Comparison of ENCODE assay signal across 23 mouse cellular contexts in the genomic region with DNA sequence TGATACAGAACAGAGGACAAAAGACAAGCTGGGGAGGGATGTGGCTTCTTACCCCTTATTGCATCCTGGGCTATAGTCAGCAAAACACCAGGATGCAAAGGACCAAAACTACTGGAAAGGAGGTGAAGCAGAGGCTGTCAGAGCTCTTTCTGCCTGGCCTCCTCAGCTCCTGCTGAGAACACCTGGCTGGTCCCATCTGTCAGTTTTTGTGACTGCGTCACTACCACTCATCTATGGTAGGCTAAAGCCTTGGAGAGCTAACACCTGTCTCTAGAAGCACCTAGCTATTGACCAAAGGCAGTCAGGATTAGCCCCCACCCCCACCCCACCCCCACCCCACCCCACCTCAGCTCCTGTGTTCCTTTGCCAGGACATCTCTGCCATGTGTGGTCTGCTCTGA.
DNase-seq lines count a peak whose midpoint lies in the region; ATAC-seq and TF ChIP-seq lines count a peak whose summit lies in the region.
"Had no signal": no experiment of that assay in that cellular context is flagged by ENCODE, and none has a peak within 500 bp of the region (broad histone marks: within the 10 kb centered on the region; RNA-seq: fewer than 3 reads in every experiment).

No protein-coding gene starts in this region.

- no peaks in the 10 kb centered on the region for H3K36me3 ChIP-seq in hindbrain, embryonic 14.5 days (replicated peaks; ENCODE audit: control insufficient read depth, insufficient read depth)
- H3K36me3 ChIP-seq in hindbrain, embryonic 10.5 days, result no peaks in the 10 kb centered on the region
- no peaks in the 10 kb centered on the region for H3K36me3 ChIP-seq in midbrain, postnatal 0 days (ENCODE audit: insufficient read depth, low read length)
- H3K36me3 ChIP-seq in midbrain, embryonic 11.5 days (ENCODE audit: control insufficient read depth, insufficient read depth, low read length), result no peaks in the 10 kb centered on the region
- no peaks in the 10 kb centered on the region for H3K36me3 ChIP-seq in hindbrain, postnatal 0 days (ENCODE audit: insufficient read depth, low read length)
- H3K36me3 ChIP-seq: embryonic facial prominence, embryonic 12.5 days; embryonic facial prominence, embryonic 15.5 days had no signal

- no peak overlapping the region for H3K4me2 ChIP-seq in hindbrain, embryonic 14.5 days (replicated peaks)
- no peak overlapping the region for H3K4me2 ChIP-seq in midbrain, postnatal 0 days (ENCODE audit: low read depth, low read length, poor library complexity, severe bottlenecking)
- no peak overlapping the region for H3K4me2 ChIP-seq in midbrain, embryonic 11.5 days
- H3K4me2 ChIP-seq in hindbrain, postnatal 0 days (ENCODE audit: low read depth, low read length), result no peak overlapping the region
- H3K4me2 ChIP-seq: embryonic facial prominence, embryonic 12.5 days; embryonic facial prominence, embryonic 15.5 days; heart, embryonic 11.5 days had no signal

- no peaks in the 10 kb centered on the region for H3K27me3 ChIP-seq in hindbrain, embryonic 14.5 days (ENCODE audit: control insufficient read depth, insufficient read depth, low read length)
- no peaks in the 10 kb centered on the region for H3K27me3 ChIP-seq in hindbrain, embryonic 10.5 days (ENCODE audit: insufficient read depth, poor library complexity, severe bottlenecking)
- no peaks in the 10 kb centered on the region for H3K27me3 ChIP-seq in midbrain, postnatal 0 days (ENCODE audit: insufficient read depth, low read length)
- no peaks in the 10 kb centered on the region for H3K27me3 ChIP-seq in midbrain, embryonic 11.5 days (ENCODE audit: control insufficient read depth, insufficient read depth, low read length)
- H3K27me3 ChIP-seq in hindbrain, postnatal 0 days (ENCODE audit: insufficient read depth, low read length), result no peaks in the 10 kb centered on the region
- H3K27me3 ChIP-seq: embryonic facial prominence, embryonic 12.5 days; embryonic facial prominence, embryonic 15.5 days had no signal

- DNase-seq in cerebellum, postnatal 10 days, result peak; percentile 46 to 59
- DNase-seq in cerebellum, adult 9-11 months, result no peak
- DNase-seq in hindbrain, embryonic 14.5 days (ENCODE audit: low spot score), result no peak
- DNase-seq in hindbrain, embryonic 10.5 days (ENCODE audit: low spot score), result no peak
- DNase-seq in midbrain, postnatal 0 days (ENCODE audit: low spot score), result peak; percentile 9
- DNase-seq in midbrain, embryonic 11.5 days (ENCODE audit: low spot score, missing footprints), result no peak
- DNase-seq in hindbrain, postnatal 0 days (ENCODE audit: low spot score), result peak; percentile 23
- no peak for DNase-seq in kidney, adult 18-20 months
- DNase-seq: adrenal gland, adult 8-10 months; adrenal gland, postnatal 25 days; cerebellum, adult 18-20 months; cerebellum, postnatal 25 days; forebrain, postnatal 0 days; gastrocnemius, adult 2 months; gastrocnemius, postnatal 14 days; heart, adult 11 months had no signal

- no peak overlapping the region for H3K4me3 ChIP-seq in hindbrain, embryonic 14.5 days (replicated peaks; ENCODE audit: low read length)
- no peak overlapping the region for H3K4me3 ChIP-seq in hindbrain, embryonic 10.5 days
- H3K4me3 ChIP-seq in midbrain, postnatal 0 days (ENCODE audit: low read depth, low read length), result no peak overlapping the region
- H3K4me3 ChIP-seq in midbrain, embryonic 11.5 days (ENCODE audit: low read depth, low read length), result no peak overlapping the region
- no peak overlapping the region for H3K4me3 ChIP-seq in hindbrain, postnatal 0 days (ENCODE audit: low read length)
- H3K4me3 ChIP-seq: embryonic facial prominence, embryonic 12.5 days; embryonic facial prominence, embryonic 15.5 days; gastrocnemius, adult 2 months had no signal

- no peak overlapping the region for H3K27ac ChIP-seq in hindbrain, embryonic 14.5 days
- no peak overlapping the region for H3K27ac ChIP-seq in hindbrain, embryonic 10.5 days
- no peak overlapping the region for H3K27ac ChIP-seq in midbrain, postnatal 0 days (ENCODE audit: low read depth, low read length)
- H3K27ac ChIP-seq in midbrain, embryonic 11.5 days (ENCODE audit: low read depth, low read length), result no peak overlapping the region
- H3K27ac ChIP-seq in hindbrain, postnatal 0 days, result no peak overlapping the region; the same call in 1 of the 2 replicates
- H3K27ac ChIP-seq: embryonic facial prominence, embryonic 12.5 days; embryonic facial prominence, embryonic 15.5 days; gastrocnemius, adult 2 months had no signal

- H3K9ac ChIP-seq in hindbrain, embryonic 14.5 days, result no peak overlapping the region
- H3K9ac ChIP-seq in midbrain, postnatal 0 days (replicated peaks; ENCODE audit: low read length, poor library complexity, severe bottlenecking), result no peak overlapping the region
- no peak overlapping the region for H3K9ac ChIP-seq in midbrain, embryonic 11.5 days (ENCODE audit: low read length)
- no peak overlapping the region for H3K9ac ChIP-seq in hindbrain, postnatal 0 days (replicated peaks; ENCODE audit: low read length)
- H3K9ac ChIP-seq: embryonic facial prominence, embryonic 12.5 days; embryonic facial prominence, embryonic 15.5 days; forebrain, postnatal 0 days had no signal

- WGBS in hindbrain, embryonic 14.5 days, result 78% methylated on average over 1 of the region's 1 CpGs
- WGBS in hindbrain, embryonic 10.5 days, result 96% methylated on average over 1 of the region's 1 CpGs
- WGBS in midbrain, postnatal 0 days, result 89% methylated on average over 1 of the region's 1 CpGs
- WGBS in midbrain, embryonic 11.5 days, result 91% methylated on average over 1 of the region's 1 CpGs
- WGBS in hindbrain, postnatal 0 days, result 45% methylated on average over 1 of the region's 1 CpGs

- no peaks in the 10 kb centered on the region for H3K9me3 ChIP-seq in hindbrain, embryonic 14.5 days (ENCODE audit: control insufficient read depth, low read length)
- H3K9me3 ChIP-seq in hindbrain, embryonic 10.5 days, result no peaks in the 10 kb centered on the region
- no peaks in the 10 kb centered on the region for H3K9me3 ChIP-seq in midbrain, postnatal 0 days (ENCODE audit: low read length)
- H3K9me3 ChIP-seq in midbrain, embryonic 11.5 days (ENCODE audit: control insufficient read depth, low read length), result no peaks in the 10 kb centered on the region
- no peaks in the 10 kb centered on the region for H3K9me3 ChIP-seq in hindbrain, postnatal 0 days (ENCODE audit: low read length)
- H3K9me3 ChIP-seq: embryonic facial prominence, embryonic 12.5 days; embryonic facial prominence, embryonic 15.5 days had no signal

- ATAC-seq in hindbrain, embryonic 14.5 days (ENCODE audit: low FRiP score), result peak; percentile 41; the same call in 1 of the 2 replicates
- ATAC-seq in midbrain, postnatal 0 days (ENCODE audit: low FRiP score), result no peak
- no peak for ATAC-seq in midbrain, embryonic 11.5 days (ENCODE audit: low FRiP score)
- peak; percentile 72 for ATAC-seq in hindbrain, postnatal 0 days
- ATAC-seq: activated CD4-positive, CD25-positive, alpha-beta regulatory T cell, adult 4 months; forebrain, embryonic 14.5 days; forebrain, postnatal 0 days; inflammation-experienced regulatory T-cells, adult 6 months; intestine, embryonic 16.5 days had no signal

- 0 out of 2 replicates have a peak, but pooled peaks cover 8% of the 10 kb centered on the region for H3K4me1 ChIP-seq in hindbrain, embryonic 14.5 days (replicated peaks; ENCODE audit: control insufficient read depth, insufficient read depth, low read length)
- H3K4me1 ChIP-seq in hindbrain, embryonic 10.5 days (replicated peaks), result no peaks in the 10 kb centered on the region
- no peaks in the 10 kb centered on the region for H3K4me1 ChIP-seq in midbrain, postnatal 0 days (ENCODE audit: insufficient read depth, low read length)
- H3K4me1 ChIP-seq in midbrain, embryonic 11.5 days (ENCODE audit: control insufficient read depth, insufficient read depth, low read length), result no peaks in the 10 kb centered on the region
- no peaks in the 10 kb centered on the region for H3K4me1 ChIP-seq in hindbrain, postnatal 0 days (ENCODE audit: insufficient read depth, low read length)
- H3K4me1 ChIP-seq: embryonic facial prominence, embryonic 12.5 days; embryonic facial prominence, embryonic 15.5 days had no signal

- TF ChIP-seq CTCF in midbrain, postnatal 0 days (IDR thresholded peaks at IDR 0.05), result no peak
- TF ChIP-seq CTCF in hindbrain, postnatal 0 days (IDR thresholded peaks at IDR 0.05; ENCODE audit: low read depth), result no peak

Comparison
In these comparisons a context has a peak if more than half of its experiments do, and no peak if none do; other contexts are left out.
1. DNase-seq: peak in cerebellum, postnatal 10 days (2 of 2), midbrain, postnatal 0 days (single experiment) and hindbrain, postnatal 0 days (single experiment); none in cerebellum, adult 9-11 months (single experiment), hindbrain, embryonic 14.5 days (single experiment), hindbrain, embryonic 10.5 days (single experiment), midbrain, embryonic 11.5 days (single experiment) and kidney, adult 18-20 months (single experiment).
2. ATAC-seq: peak in hindbrain, embryonic 14.5 days (single experiment) and hindbrain, postnatal 0 days (single experiment); none in midbrain, postnatal 0 days (single experiment) and midbrain, embryonic 11.5 days (single experiment).